Mouse (Mus musculus): ENCODE results near the gene Bcl10. TPM values are rescaled to one million over a fixed set of nuclear protein-coding genes. Genes with fewer than 3 reads are reported as not detected.
"Not testable (repeated sequence)": the region's sequence is repeated elsewhere in the genome, so short reads cannot be mapped to it uniquely, and the experiment has no call there.

The Bcl10 gene
- polyA plus RNA-seq, 1 experiment, result 14.0 TPM

DNA sequence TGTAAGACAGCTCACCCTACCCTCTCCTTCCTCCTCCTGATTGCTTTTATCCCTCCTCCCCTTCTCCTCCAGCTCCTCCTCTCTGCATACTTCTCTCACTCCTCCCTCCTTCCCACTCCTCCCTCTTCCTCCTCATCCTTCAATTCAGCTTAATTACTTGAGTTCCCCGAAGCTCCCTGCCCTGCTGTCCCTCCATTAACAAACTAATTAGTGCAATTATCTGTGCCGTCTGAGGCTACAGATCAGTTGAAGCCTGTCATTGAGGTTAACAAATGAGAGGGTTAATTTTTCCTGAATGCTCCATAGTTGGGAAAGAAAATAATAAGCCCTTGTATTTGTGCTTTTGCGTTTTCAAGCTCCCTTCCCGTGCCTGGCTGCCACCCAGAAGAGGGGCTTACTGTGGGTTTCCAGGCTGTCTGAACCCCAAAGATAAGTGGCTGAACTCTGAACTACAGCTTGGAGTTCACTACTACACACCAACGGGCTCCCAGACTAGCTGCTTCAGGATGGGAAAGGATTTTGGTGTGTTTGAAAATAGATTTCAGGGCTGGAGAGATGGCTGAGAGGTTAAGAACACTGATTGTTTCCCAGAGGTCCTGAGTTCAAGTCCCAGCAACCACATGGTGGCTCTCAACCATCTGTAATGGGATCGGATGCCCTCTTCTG is 25.1 kb downstream of the Bcl10 start:
- no peak for DNase-seq (ENCODE audit: extremely low spot score in 1 of 2, low spot score in 1 of 2)

DNA sequence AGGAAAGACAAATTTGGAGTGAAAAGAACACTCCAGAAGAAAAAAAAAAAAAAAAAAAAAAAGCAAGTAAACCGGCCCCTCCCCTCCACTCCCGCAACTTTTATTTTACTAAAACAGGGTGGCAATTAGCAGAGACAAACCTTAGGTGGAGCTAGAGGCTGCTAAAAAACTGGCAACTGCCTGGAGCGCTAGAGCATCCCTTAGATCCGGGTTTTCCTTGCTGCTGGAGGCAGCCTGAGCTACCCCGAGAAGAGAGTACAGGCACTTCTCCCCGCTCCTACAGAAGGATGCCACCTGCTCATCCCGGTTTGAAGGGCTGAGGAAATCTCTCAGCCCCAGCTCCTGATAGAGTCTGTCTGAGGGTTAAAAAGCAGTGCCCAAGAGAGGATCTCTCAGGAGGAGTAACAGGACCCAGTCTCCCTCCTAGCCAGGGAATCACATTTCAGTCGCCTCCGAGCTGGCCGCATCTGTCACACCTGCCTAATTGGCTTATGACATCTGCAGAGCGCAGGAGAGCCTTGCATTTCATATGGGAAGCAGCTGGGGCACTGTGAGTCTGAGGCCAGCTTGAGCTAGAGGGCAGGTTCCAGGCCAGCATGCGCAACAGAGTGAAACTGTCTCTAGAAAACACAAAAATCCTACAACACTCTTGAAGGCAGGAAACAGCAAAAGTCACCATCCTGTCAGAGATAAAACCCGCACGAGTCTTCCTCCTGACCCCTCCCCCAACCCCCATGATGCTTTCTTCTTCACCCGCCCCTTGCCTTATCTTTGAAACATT is 27.6 kb downstream of the Bcl10 start:
- DNase-seq (ENCODE audit: extremely low spot score in 1 of 2, low spot score in 1 of 2), result peak; percentile 38 to 79

DNA sequence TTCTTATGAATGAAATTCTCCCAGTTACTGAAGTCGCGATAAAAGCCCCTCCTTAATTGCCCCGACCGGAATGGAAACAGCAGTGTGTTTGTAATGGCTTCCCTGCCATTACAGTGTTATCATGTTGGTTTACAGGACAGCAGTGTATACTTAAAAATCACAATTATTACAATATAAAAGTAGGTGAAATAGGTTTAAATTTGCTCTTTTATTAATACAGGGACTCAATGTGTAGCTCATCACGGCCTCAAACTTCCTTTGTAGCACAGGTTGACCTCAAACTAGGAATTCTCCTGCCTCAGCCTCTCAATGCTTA is 28.2 kb downstream of the Bcl10 start:
- no peak for DNase-seq (ENCODE audit: extremely low spot score in 1 of 2, low spot score in 1 of 2)

DNA sequence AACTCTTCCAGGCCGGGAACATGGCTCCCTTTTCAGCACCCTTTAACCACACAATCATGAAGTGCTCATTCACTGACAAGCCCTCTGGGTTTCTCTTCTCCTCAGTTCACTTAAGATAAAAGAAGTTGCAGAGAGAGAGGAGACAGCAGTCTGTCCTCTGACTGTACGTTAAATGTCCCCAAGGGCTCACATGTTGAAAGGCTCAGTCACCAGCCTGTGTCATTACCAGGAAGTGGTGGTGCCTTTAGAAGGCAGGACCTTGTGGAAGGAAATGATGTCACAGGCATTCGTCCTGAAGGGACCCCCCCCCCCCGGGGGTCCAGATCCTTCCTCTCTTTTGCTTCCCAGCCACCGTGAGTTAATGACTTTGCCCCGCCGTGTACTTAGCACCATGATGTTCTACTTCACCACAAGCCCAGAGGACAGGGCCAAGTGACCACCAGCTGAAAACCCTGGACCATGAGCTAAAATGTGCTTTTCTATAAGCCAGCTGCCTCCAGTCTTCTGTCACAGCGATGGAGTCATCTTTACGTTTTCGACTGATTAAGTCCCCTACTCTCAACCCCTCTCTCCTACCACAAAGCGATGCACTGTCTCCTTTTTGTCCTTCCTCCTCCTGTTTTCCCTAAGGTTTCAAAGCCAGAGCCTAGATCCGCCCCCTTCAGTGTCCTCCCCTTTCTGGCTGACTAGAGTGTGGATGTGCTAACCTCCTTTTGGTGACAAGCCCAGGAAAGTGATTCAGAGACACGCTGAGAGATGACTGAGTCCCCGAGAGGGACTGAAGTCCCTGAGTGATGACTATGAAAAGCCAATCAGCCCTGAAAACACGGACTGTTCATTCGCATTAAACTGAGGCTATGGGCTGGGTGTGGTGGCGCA is 28.9 kb downstream of the Bcl10 start:
- DNase-seq (ENCODE audit: extremely low spot score in 1 of 2, low spot score in 1 of 2), result no peak

DNA sequence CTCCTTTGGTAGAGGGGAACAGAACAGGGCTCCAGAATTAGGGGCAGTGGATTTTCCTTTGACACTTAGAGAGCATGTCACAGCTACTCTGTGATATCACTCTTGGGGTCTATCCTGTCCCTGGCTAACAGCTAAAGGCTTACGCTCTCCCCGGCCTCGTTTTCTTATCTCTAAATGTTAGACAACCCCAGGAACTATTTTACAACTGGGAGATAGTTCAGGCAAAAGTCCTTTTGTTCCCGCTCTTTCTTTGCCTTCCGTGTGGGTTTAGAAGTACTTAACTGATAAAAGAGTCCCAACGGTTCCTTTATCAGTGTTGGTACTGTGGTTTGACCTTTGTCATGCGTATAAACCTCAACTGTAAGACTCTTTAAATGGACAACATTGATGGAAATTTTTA is 30.3 kb downstream of the Bcl10 start:
- DNase-seq (ENCODE audit: extremely low spot score in 1 of 2, low spot score in 1 of 2), result no peak

DNA sequence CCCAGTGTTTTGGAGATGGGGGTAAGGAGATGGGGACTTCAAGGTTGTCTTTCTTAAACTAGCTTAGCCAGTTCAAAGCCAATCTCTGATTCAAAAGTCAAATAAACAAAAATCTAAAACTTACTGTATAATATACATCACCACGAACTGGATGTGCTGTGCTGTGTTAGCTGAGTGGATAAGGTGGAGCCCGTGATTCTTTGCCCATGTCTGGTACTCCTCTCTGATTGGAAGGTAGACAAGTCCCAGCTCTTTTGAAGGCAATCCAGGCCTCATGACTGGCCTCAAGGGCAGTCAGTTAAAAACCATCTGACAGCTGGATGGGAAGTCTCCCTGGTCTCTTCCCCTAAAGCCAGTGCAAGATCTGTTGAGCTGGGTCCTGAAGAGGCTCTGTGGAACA is 30.8 kb downstream of the Bcl10 start:
- no peak for DNase-seq (ENCODE audit: extremely low spot score in 1 of 2, low spot score in 1 of 2)

DNA sequence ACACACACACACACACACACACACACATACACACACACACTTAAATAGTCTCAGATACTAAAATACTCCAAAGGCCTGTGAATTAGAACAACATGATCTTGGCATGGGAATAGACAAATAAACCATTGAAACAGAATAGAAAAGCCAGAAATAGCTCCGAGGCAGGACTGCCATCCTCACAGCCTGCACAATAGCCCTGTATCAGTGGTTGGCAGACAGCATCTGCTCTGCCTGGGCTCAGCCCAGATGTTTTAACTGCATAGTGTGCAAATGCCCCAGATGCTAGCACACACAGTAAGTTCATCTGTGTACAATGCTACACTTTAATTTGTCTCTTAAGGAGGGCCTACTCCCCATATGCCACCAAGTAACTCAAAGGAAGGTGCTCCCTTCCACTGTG is 37.2 kb downstream of the Bcl10 start:
- no peak for DNase-seq (ENCODE audit: extremely low spot score in 1 of 2, low spot score in 1 of 2)

DNA sequence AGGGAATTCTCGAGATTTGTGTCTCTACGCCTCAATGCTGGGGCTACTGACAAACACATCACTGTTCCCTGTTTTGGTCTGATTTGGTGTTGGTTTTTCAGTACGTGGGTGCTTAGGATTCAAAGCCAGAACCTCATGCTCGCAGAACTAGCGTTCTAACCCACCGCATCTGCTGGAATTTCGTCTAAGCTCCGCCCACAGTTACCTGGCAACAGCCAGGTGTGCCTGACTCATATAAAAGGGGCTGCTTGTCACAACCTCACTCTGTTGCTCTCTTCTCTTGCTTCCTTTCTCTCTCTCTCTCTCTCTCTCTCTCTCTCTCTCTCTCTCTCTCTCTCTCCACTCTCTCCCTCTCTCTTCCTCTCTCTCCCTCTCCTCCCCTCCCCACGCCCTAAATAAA is 39.8 kb downstream of the Bcl10 start:
- no peak for DNase-seq (ENCODE audit: extremely low spot score in 1 of 2, low spot score in 1 of 2)

DNA sequence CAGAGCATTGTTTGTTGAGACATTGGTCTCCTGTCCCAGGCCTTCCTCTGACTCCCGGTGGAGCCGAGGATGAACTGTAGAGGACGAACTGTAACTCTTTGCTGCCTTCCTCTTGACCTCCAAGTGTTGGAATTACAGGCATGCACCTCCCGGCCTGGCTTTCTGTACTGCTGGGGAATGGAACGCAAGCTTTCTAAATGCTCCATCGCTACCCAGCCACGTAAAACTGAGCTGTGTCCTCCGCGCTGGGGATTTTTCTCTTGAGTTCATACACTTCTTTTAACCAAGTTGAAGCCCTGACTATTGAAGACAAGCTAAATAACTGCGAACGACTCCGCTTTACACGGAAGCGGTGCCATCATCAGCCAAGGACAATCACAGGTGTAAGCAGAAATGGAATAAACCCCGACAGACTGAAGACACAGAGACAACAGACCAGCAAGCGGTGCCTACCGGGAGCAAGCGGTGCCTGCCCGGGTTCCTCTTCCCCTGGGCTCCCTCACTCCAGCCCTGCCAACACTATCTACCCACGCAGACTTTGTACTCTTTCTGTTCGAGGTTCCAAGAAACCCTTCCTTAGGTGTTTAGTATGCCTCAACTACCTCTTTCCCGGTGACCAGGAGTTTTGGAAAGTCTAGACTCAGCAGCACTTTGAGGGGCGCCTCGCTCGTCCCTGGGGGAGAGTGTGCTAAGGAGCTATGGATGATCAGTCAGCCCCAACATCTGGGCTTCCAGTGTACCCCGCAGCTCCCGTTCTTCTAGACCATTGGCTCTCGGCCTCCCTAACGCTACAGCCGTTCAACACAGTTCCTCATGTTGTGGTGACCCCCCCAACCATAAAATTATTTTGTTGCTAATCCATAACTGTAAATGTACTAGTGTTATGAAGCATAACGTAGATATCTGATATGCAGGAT is 40.8 kb downstream of the Bcl10 start:
- no peak for DNase-seq (ENCODE audit: extremely low spot score in 1 of 2, low spot score in 1 of 2)

DNA sequence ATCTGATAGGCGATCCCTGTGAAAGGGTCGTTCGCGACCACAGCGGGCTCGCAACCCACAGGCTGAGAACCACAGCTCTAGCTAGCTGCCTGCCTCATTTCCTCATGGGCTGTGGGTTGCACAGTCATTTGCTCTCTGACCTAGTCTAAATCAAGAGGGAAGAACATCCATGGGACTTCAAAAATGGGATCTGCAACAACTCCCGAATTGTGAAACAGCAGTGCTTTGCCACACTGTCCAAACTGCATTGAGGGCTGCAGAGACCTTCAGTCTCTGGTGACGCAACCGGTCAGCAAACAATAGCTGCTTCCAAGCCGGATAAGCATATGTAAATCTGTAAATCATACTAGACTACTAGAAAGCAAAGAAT is 41.4 kb downstream of the Bcl10 start:
- DNase-seq (ENCODE audit: extremely low spot score in 1 of 2, low spot score in 1 of 2), result no peak

DNA sequence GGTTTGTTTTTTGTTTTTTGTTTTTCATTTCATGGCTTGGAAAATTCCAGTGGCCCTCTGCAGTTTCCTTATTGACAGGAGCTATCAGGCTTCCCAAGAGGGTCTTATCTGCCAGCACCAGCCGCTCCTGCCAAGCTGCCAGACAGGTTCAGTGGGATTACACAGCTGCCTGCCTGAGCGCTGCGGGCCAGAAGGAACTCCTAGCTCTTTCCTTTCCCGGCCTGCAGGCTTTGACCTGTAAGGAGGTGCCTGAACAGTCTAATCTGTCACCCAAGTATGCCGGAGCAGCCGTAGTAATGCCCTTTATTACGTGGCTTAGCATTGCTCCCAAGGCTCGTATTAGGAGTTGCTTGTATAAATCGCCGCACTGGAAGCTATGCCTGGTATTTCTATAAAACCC is 41.9 kb downstream of the Bcl10 start:
- no peak for DNase-seq (ENCODE audit: extremely low spot score in 1 of 2, low spot score in 1 of 2)

DNA sequence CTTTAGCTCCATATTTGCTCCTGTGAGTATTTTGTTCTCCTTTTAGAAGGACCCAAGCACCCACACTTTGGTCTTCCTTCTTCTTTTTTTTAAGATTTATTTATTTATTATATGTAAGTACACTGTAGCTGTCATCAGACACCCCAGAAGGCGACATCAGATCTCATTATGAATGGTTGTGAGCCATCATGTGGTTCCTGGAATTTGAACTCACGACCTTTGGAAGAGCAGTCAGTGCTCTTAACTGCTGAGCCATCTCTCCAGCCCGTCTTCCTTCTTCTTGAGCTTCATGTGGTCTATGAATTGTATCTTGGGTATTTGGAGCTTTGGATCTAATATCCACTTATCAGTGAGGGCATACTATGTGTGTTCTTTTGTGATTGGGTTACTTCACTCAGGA is 43.0 kb downstream of the Bcl10 start:
- DNase-seq (ENCODE audit: extremely low spot score in 1 of 2, low spot score in 1 of 2), result not testable (repeated sequence)

DNA sequence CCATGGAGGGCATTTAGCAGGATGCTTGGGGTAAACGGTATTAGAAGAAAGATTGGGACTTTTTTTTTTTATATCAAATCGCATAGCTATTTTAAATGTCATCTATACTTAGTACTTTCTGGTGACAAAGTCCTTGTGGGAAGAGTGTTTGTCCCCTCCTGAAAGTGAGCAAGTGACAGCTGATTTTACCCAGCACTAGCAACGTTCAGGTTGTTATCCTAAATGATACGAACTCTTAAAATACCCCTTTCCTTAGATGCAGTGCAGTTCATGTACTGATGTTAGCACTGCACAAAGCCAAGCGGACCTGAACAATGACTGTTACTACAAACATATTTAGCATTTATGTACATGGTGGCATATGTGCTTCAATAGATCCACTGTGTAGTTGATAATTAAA is 44.2 kb downstream of the Bcl10 start:
- no peak for DNase-seq (ENCODE audit: extremely low spot score in 1 of 2, low spot score in 1 of 2)

DNA sequence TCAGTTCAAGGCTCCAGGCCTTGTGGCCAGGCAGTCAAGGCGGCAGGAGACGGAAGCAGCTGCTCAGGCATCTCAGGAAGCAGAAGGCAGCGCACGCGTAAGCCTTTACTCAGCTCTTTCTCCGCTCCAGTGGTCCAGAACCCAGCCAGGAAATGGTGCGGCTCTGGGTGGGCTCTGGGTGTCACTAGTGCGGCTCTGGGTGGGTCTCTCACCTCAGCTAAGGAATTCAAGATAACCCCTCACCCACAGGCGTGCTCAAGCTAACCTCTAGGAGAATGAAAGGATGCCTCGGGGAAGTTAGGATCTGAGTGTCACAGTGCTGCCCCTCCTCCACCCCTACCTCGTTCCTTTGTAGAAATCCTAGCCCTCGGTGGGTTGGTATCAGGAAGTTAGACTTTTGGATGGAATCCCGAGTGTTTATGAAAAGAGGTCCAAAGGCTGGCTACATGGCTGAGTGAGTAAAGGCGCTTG is 46.5 kb downstream of the Bcl10 start:
- no peak for DNase-seq (ENCODE audit: extremely low spot score in 1 of 2, low spot score in 1 of 2)

DNA sequence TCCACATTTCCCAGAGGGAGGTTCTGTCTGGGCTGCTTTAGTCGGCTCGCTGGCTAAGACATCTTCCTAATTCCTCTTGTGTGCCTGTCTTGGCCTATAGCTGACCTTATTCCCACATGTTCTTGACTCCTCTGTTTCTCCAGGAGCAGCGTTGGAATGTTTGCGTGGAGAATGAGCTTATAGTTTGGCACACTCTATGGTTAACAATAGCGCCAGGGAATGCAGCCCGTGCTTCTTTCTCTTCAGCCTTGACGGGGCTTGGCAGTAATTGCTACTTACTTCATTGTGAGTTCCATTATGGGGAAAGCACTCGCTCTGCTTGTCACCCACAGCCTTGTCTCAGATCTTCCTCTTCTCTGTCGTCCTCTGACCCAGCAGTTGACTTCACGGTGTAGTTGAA is 48.9 kb downstream of the Bcl10 start:
- DNase-seq (ENCODE audit: extremely low spot score in 1 of 2, low spot score in 1 of 2), result no peak

DNA sequence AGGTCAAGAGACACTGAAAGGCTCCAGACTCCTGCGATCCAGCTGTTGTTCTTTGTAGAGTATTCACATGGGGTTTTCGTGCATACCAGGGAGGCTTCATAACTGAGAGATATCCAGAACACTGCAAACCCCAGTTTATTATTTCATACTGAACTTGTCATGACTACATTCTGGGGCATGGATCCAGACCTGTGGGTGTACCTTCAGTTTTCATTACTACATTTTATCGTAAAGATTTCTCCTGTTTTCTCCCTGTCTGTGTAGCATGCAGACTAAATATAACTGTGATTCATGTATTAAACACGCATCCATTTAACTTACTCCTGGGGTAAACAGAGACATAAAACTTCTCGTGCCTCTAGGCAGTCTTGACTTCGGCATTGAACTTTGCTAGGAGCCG is 52.4 kb downstream of the Bcl10 start:
- DNase-seq (ENCODE audit: extremely low spot score in 1 of 2, low spot score in 1 of 2), result no peak
